Mouse (Mus musculus): Measurements from ENCODE around the gene Gm28635. TPM values are rescaled to one million over a fixed set of nuclear protein-coding genes. Genes with fewer than 3 reads are reported as not detected.
A peak's percentile ranks its signal among the peaks of the same experiment; 100 is the strongest.

Gm28635 gene
- polyA plus RNA-seq, 1 experiment from 2014 or later: not detected

DNA sequence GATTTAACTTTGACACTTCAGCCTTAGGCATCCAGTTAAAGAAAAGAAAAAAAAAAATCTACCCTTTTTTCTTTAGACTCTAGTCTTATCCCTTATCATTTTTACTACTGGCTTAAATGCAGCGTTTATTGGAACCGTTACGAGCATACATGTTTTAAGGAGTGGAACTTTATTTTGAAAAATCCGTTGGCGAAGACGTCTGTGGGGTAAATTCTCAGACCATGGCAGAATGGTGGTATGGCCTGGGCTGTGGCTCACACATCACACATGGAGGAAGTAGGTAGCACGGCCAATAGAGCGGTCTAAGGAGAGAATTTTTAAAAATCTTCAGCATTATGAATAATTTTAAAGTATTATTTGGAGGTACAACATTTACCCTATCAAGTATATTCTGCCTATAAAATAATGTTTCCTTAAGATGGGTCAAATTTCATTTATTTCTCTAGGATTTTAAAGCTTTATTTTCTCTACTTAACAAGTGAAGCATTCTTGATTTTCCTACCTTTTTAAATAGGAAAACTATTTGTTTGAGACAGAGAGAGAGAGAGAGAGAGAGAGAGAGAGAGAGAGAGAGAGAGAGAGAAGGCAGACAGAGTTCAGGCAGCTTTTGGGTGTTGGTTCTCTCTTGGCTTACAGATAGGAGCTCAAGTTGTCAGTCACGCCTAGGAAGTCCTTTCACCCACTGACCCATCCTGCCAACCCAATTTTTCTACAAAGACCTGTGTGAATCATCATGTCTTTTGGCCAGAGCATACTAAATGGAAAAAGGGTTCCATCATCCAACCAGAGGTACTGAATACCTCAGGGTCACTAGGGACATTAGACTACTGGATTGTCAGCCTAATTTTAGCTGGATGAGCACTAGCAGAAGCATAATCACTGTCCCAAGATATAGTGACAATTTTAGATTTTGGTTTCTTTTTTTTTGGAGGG is 38.8 kb upstream of the Gm28635 start:
- Histone ChIP-seq H3K27ac (ENCODE audit: low read length) (peak overlapping the region; percentile 84; the same call in 1 of the 2 replicates), H3K27me3 (replicated peaks; ENCODE audit: control insufficient read depth, insufficient read depth, low read length) (no peaks in the 10 kb centered on the region), H3K9ac (replicated peaks; ENCODE audit: low read depth, low read length) (peak overlapping the region; percentile 67), H3K4me1 (replicated peaks; ENCODE audit: control insufficient read depth, insufficient read depth, low read length) (peaks cover 14% of the 10 kb centered on the region), H3K4me2 (ENCODE audit: low read length) (peak overlapping the region; percentile 69), H3K9me3 (ENCODE audit: control insufficient read depth, low read length) (no peaks in the 10 kb centered on the region), H3K4me3 (replicated peaks; ENCODE audit: low read length) (peak overlapping the region; percentile 98), H3K36me3 (ENCODE audit: control insufficient read depth, insufficient read depth) (peaks cover 2% of the 10 kb centered on the region; the same call in 1 of the 2 replicates)
- 36% methylated on average over 9 of the region's 9 CpGs for WGBS
- no peak for ATAC-seq

DNA sequence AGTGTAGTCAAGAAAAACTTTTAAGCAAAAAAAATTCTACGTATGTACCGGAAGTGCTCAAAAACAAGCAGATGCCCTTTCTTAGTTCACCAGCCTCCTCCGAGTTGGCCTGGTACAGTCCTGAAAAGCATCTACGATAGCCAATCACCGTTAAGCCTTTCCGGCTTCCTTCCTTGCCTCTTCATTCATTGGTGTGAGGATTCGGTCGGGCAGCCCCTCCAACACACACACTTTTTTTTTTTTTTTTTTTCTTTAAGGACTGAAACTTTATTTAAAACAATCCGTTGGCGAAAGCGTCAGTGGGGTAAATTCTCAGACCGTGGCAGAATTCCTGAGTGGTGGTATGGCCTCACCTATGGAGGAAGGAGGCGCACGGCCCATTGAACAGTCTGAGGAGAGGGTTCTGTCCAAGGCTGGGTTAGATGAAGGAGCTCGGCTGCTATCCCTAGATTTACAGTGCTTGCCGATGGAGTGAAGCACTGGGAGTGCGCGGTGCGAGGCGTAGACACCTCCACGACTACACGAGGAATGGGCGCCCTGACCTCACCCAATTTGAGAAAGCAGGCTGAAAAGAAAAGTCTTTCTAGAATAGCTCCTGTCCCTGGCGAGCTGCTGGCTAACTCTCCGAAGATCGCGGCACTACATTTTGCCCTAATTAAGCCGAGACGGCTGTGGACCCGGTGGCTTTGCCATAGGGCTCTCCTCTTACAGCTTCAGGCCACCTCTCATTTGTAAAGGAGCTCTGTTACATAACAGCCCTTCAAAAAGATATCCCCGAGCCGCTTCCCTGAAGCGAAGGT is 37.9 kb upstream of the Gm28635 start:
- H3K9ac ChIP-seq (replicated peaks; ENCODE audit: low read depth, low read length): peak overlapping the region; percentile 67
- peak overlapping the region; percentile 95 for H3K27ac ChIP-seq (ENCODE audit: low read length)
- under 1% methylated on average over 33 of the region's 33 CpGs for WGBS

DNA sequence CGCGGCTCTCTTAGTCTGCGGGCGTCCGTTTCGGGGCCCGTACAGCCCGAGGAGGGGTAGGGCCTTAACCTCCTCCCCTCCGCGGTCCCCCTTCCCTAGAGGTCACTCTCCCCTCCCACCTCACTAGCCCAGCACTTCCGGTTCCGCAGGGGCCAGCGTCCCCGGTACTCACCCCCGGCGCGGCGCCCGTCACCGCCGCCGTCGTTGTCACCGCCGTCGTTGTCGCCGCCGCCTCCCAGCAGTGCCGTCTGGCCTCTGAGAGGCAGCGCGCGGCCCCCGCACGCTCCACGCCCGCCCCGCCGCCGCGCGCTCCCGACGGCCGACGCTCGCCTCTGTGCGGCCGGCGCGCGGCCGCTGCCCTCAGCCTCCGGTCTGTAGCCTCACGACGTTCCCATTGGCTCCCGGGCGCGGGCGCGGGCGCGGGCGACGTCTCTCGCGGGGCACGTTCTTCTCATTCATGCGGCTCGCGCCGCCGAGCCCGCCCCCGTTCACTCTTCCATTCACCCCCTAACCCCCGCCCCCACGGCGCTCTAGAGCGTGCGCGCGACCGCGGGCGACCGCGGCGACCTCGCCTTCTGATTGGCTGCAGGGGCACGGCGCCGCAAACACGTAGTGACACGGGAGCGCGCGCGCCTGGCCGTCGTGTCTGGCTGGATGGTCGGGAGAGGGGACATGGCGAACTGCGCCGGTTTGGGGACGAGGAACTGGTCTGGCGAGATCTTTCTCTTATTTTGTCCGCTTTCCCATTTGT is 37.1 kb upstream of the Gm28635 start, which contains the start of gene Zdhhc5:
Gene Zdhhc5 (minus strand): TSS at position 370 of the 751 bp plus-strand sequence.
- no peaks in the 10 kb centered on the region for H3K27me3 ChIP-seq (replicated peaks; ENCODE audit: control insufficient read depth, insufficient read depth, low read length)
- H3K27ac ChIP-seq (ENCODE audit: low read length): peak within 1 kb of the TSS; percentile 95
- H3K36me3 ChIP-seq (ENCODE audit: control insufficient read depth, insufficient read depth): peaks cover 7% of the 10 kb centered on the region; the same call in 1 of the 2 replicates
- H3K9me3 ChIP-seq (ENCODE audit: control insufficient read depth, low read length): no peaks in the 10 kb centered on the region
- peak within 1 kb of the TSS; percentile 95 for H3K9ac ChIP-seq (replicated peaks; ENCODE audit: low read depth, low read length)
- H3K4me2 ChIP-seq (ENCODE audit: low read length): peak within 1 kb of the TSS; percentile 78
- H3K4me1 ChIP-seq (replicated peaks; ENCODE audit: control insufficient read depth, insufficient read depth, low read length): peaks cover 14% of the 10 kb centered on the region
- WGBS: under 1% methylated on average over 85 of the region's 107 CpGs
- ATAC-seq: peak; percentile 96
- peak within 1 kb of the TSS; percentile 98 for H3K4me3 ChIP-seq (replicated peaks; ENCODE audit: low read length)

More for the DNA sequence above, 37.9 kb upstream of the Gm28635 start:
- peak; percentile 94 for ATAC-seq
- Histone ChIP-seq H3K4me1 (replicated peaks; ENCODE audit: control insufficient read depth, insufficient read depth, low read length) (peaks cover 14% of the 10 kb centered on the region), H3K9me3 (ENCODE audit: control insufficient read depth, low read length) (no peaks in the 10 kb centered on the region), H3K4me3 (replicated peaks; ENCODE audit: low read length) (peak overlapping the region; percentile 98), H3K27me3 (replicated peaks; ENCODE audit: control insufficient read depth, insufficient read depth, low read length) (no peaks in the 10 kb centered on the region), H3K36me3 (ENCODE audit: control insufficient read depth, insufficient read depth) (no peaks in the 10 kb centered on the region), H3K4me2 (ENCODE audit: low read length) (peak overlapping the region; percentile 69)

DNA sequence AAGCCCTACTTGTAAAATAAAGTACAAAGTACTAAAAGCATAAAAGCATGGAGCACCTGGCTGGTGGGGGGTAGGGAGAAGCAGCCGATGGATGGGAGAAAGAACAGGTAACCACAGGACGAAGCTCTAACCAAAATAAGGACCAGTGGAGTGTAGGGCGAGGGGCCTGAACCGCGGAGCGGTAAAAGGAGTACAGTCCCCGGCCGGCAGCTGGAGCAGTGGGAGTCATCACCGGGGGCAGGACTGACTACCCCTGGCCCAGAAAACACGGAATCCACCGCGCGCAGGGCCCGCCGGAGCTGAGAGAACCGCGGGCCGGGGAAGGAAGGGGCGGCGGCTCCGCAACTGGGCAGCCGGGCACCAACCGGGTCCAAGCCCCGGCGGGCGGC is 36.6 kb upstream of the Gm28635 start:
- Histone ChIP-seq H3K9ac (replicated peaks; ENCODE audit: low read depth, low read length) (peak overlapping the region; percentile 95), H3K4me3 (replicated peaks; ENCODE audit: low read length) (peak overlapping the region; percentile 98), H3K27me3 (replicated peaks; ENCODE audit: control insufficient read depth, insufficient read depth, low read length) (no peaks in the 10 kb centered on the region), H3K27ac (ENCODE audit: low read length) (peak overlapping the region; percentile 95), H3K4me1 (replicated peaks; ENCODE audit: control insufficient read depth, insufficient read depth, low read length) (peaks cover 17% of the 10 kb centered on the region), H3K4me2 (ENCODE audit: low read length) (peak overlapping the region; percentile 78), H3K36me3 (ENCODE audit: control insufficient read depth, insufficient read depth) (peaks cover 7% of the 10 kb centered on the region; the same call in 1 of the 2 replicates), H3K9me3 (ENCODE audit: control insufficient read depth, low read length) (no peaks in the 10 kb centered on the region)
- no peak; the same call in 1 of the 2 replicates for ATAC-seq
- WGBS: 0% methylated on average over 18 of the region's 26 CpGs

DNA sequence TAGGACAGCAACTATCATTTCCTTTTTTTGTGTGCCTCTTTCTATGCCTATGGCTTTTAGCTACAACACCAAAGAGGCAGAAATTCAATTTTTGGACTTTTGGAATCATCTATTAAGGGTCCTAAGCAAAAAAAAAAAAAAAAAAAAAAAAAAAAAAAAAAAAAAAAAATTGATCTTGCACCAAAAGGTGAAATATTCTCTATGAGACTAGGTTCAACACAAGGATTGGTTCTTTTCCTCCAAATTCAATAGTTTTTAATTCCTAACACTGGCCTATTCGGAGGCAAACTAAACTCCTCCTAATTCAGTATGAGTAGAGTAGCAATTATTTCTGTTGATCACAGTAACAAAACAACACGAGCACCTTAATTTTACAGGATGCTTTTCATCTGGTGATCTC is 34.1 kb upstream of the Gm28635 start:
- H3K9ac ChIP-seq (replicated peaks; ENCODE audit: low read depth, low read length): no peak overlapping the region

DNA sequence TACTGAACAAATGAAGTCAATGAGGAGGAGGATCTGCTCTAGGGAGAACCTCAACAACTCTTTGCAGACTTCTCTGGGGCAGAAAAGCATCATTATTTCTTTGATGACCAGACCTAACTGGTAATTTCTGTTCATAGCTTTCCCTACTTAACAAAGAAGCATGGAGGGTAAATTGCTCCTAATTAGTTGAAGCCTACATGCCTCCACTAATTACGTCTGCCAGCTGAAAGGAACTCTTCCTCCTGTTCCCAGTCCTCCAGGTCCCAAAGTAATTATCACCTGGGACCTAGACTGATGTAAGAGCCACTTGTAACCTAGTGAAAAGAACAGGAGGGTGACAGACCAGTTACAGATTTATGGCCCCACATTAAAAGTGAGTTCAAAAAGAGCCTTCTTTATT is 29.7 kb upstream of the Gm28635 start:
- peaks cover 16% of the 10 kb centered on the region for H3K4me1 ChIP-seq (replicated peaks; ENCODE audit: control insufficient read depth, insufficient read depth, low read length)
- no peak overlapping the region for H3K9ac ChIP-seq (replicated peaks; ENCODE audit: low read depth, low read length)
- WGBS: 9% methylated on average over 1 of the region's 1 CpGs
- no peak overlapping the region for H3K4me3 ChIP-seq (replicated peaks; ENCODE audit: low read length)
- no peaks in the 10 kb centered on the region for H3K9me3 ChIP-seq (ENCODE audit: control insufficient read depth, low read length)
- H3K36me3 ChIP-seq (ENCODE audit: control insufficient read depth, insufficient read depth): peaks cover 12% of the 10 kb centered on the region; the same call in 1 of the 2 replicates
- H3K27ac ChIP-seq (ENCODE audit: low read length): no peak overlapping the region
- H3K27me3 ChIP-seq (replicated peaks; ENCODE audit: control insufficient read depth, insufficient read depth, low read length): no peaks in the 10 kb centered on the region
- H3K4me2 ChIP-seq (ENCODE audit: low read length): no peak overlapping the region
- ATAC-seq: no peak

More for the DNA sequence above, 34.1 kb upstream of the Gm28635 start:
- ATAC-seq: no peak
- peaks cover 30% of the 10 kb centered on the region for H3K4me1 ChIP-seq (replicated peaks; ENCODE audit: control insufficient read depth, insufficient read depth, low read length)
- 84% methylated on average over 2 of the region's 2 CpGs for WGBS
- no peaks in the 10 kb centered on the region for H3K9me3 ChIP-seq (ENCODE audit: control insufficient read depth, low read length)
- H3K4me2 ChIP-seq (ENCODE audit: low read length): no peak overlapping the region
- H3K4me3 ChIP-seq (replicated peaks; ENCODE audit: low read length): no peak overlapping the region
- no peak overlapping the region for H3K27ac ChIP-seq (ENCODE audit: low read length)
- H3K27me3 ChIP-seq (replicated peaks; ENCODE audit: control insufficient read depth, insufficient read depth, low read length): no peaks in the 10 kb centered on the region
- H3K36me3 ChIP-seq (ENCODE audit: control insufficient read depth, insufficient read depth): peaks cover 10% of the 10 kb centered on the region; the same call in 1 of the 2 replicates

DNA sequence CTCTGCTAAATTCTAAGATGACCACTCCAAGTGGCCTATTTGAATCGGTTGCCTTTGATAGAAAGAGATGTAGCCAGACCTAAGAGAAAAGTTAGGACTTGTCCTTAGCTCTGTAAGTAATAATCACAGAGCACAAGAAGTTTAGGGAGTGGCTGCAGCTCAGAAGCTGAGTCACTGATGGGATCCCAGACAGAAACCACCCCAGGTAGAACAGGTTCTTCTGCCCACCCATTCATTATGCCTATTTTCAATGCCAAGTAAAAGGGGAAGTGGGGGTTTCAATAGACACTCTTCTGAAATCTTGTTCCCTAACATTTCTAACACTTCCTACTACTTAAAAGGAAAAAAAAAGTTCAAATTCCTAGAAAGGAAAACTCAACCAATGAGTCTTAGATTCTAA is 27.5 kb upstream of the Gm28635 start:
- Histone ChIP-seq H3K4me1 (replicated peaks; ENCODE audit: control insufficient read depth, insufficient read depth, low read length) (peaks cover 16% of the 10 kb centered on the region), H3K27me3 (replicated peaks; ENCODE audit: control insufficient read depth, insufficient read depth, low read length) (no peaks in the 10 kb centered on the region), H3K9ac (replicated peaks; ENCODE audit: low read depth, low read length) (no peak overlapping the region), H3K4me2 (ENCODE audit: low read length) (no peak overlapping the region), H3K4me3 (replicated peaks; ENCODE audit: low read length) (no peak overlapping the region), H3K27ac (ENCODE audit: low read length) (no peak overlapping the region), H3K9me3 (ENCODE audit: control insufficient read depth, low read length) (no peaks in the 10 kb centered on the region), H3K36me3 (ENCODE audit: control insufficient read depth, insufficient read depth) (peaks cover 8% of the 10 kb centered on the region; the same call in 1 of the 2 replicates)
- ATAC-seq: no peak
- WGBS: 88% methylated on average over 1 of the region's 1 CpGs

DNA sequence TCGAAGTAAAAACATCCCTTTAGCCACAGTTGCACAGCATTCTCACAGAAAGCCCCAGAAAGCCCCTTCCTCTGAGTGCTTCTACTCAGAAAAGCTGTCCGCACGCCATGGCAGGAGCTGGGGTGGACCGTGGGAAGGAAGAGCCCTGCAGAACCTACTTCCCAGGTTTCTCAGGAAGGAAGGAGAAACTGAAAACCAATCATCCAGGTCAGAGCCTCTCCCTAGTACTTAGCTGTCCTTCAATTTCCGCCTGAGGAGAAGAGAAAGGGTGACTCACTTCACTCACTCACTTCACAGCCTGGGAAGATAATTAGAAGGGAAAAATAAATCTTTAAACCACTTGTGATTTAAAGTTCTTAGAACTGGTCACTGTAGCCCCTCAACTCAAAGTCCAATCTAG is 26.5 kb upstream of the Gm28635 start:
- no peak overlapping the region for H3K4me3 ChIP-seq (replicated peaks; ENCODE audit: low read length)
- H3K9ac ChIP-seq (replicated peaks; ENCODE audit: low read depth, low read length): no peak overlapping the region
- H3K4me2 ChIP-seq (ENCODE audit: low read length): no peak overlapping the region
- H3K9me3 ChIP-seq (ENCODE audit: control insufficient read depth, low read length): no peaks in the 10 kb centered on the region
- H3K27ac ChIP-seq (ENCODE audit: low read length): no peak overlapping the region
- no peaks in the 10 kb centered on the region for H3K27me3 ChIP-seq (replicated peaks; ENCODE audit: control insufficient read depth, insufficient read depth, low read length)
- no peak for ATAC-seq
- 73% methylated on average over 5 of the region's 5 CpGs for WGBS
- peaks cover 5% of the 10 kb centered on the region; the same call in 1 of the 2 replicates for H3K36me3 ChIP-seq (ENCODE audit: control insufficient read depth, insufficient read depth)
- H3K4me1 ChIP-seq (replicated peaks; ENCODE audit: control insufficient read depth, insufficient read depth, low read length): peaks cover 13% of the 10 kb centered on the region

All from forebrain, embryonic 16.5 days (tissue).